Mouse (Mus musculus): Measurements from ENCODE around the gene Plet1.
A peak's percentile ranks its signal among the peaks of the same experiment; 100 is the strongest.

Gene Plet1

DNA sequence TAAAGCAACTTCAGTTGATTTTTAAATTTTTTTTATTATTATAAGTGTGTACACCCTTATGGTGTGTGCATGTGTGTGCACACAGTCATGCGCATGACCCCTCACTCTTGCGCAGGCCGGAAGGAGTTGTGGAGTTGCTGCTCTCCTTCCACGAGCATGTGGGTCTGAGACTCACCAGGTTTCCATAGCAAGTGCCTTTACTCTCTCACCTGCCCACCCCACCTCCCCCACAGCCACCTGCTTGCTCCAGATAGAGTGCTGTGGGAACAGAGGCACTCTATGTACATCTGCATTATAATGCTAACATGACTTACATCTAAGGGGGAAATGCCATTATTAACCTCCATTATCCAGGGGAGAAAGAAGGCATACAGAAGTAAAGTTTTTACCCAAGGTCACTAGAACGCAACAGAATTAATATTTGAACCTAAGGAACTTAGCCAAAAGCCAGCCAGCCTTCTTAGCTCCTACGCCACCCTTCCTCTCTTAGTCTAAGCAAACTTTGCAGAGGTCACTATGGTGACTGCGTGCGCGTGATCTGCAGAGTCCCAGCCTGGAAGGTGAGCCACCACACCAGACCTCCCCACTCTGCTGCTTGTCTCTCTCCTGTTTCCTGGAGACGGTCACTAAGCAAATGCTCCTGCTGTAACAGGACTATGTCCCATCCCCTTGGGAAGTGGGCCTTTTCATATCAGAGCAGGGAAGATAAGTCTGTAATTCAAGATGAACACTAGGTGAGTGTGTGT, 1.3 kb downstream of the Plet1 start:
- DNase-seq (ENCODE audit: low read depth, low spot score): no peak

DNA sequence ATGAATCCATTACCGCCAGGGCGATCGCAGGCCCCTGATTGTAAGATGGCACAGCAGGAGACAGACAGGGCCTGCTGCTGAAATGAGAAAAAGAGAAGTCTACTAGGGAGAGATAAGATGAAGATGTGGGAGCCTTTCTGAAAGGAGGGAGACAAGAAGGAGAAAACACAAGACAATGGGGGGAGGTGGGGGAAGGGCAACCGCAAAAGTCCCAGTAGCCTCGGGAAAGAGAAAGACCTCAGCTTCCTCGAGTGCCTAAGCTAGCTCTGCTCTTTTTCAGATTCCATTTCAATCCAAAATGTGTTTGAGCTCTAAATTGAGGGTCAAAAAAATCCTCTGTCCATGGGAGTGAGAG, 1.8 kb downstream of the Plet1 start:
- DNase-seq (ENCODE audit: low read depth, low spot score): no peak

DNA sequence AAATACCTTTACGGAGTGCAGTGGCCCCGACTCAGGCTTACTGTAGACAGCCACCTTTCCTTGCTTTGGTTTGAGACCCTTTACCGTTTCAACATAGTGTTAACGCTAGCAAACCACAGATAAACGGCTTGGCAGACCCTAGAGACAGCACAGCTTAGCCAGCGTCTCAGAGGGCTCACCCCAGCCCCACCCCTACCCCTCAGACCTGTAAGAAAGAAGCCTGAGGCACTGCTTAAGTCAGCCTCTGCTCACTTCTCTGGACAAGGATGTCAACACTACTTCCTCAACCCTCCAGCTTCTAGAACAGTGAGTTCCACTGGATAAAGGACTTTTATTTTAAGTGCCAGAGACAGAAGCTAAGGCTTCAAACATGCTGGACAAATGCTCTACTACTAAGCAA, 2.2 kb downstream of the Plet1 start:
- DNase-seq (ENCODE audit: low read depth, low spot score): no peak

DNA sequence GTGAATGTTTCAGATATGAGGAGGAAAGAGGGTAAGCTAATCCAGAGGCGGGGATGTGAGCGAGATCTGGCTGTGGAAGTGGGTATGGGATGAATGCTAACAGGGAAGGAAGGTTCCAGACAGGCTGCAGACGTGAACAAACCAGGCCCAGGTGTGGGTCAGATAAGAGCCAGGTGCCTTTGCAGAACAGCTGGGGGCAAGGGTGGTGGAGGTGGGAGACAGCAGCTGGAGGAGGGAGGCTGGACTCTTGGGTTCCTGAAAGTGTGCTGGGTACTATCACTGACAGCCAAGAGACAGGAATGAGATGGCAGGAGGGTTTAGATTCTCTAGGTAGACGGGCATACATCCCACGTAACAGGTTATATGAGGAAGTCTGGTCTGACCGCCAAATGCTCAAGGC, 2.8 kb downstream of the Plet1 start:
- no peak for DNase-seq (ENCODE audit: low read depth, low spot score)

DNA sequence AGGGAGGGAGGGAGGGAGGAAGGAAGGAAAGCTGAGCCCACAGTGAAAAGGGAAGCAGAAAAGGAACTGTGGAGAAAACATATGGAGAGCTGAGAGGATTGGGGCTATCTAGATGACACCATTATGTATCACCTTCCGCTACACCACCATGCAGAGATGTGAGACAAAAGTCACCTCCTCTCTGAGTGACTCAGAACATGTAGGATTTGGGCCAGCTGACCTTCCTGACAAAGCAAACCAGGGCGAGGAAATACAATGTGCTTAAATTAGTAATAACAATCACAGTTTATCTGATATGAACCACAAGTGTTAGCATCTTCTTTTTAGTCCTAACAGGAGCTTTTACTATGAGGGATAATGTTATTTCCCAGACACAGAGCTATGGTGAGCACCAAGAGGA, 3.2 kb downstream of the Plet1 start:
- DNase-seq (ENCODE audit: low read depth, low spot score): no peak

DNA sequence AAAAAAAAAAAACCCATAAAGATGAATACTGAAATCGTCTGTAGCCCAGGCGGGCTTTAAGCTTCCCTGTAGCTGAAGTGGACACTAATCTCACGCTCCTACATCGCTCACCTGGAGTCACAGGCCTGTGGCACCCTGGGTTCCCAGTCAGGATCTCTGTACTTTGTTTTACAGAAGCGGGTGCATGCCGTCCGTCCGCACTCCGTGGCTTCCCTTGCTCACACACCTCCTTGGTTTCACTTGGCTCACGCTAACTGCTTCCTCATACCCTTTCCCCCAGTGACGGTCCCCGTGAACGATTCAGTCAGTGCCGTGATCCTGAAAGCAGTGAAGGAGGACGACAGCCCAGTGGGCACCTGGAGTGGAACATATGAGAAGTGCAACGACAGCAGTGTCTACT, 4.5 kb downstream of the Plet1 start:
- no peak for DNase-seq (ENCODE audit: low read depth, low spot score)

DNA sequence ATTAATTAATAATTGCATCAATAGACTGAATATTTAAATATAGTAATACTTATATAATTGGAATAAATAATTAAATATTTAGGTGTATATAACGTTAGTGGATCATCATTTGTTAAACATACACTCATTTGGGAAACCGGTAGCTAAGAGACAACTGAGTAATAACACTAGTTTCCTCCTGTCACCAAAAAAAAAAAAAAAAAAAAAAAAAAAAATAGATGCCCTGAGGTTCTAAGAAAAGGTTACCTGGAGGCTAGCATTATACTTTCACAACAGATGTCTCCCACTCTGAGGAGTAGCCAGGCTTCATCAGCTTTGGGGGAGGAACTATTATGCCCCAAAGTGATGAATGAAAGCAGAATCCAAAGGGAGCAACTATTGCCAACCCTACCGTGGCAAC, 5.5 kb downstream of the Plet1 start:
- no peak for DNase-seq (ENCODE audit: low read depth, low spot score)

DNA sequence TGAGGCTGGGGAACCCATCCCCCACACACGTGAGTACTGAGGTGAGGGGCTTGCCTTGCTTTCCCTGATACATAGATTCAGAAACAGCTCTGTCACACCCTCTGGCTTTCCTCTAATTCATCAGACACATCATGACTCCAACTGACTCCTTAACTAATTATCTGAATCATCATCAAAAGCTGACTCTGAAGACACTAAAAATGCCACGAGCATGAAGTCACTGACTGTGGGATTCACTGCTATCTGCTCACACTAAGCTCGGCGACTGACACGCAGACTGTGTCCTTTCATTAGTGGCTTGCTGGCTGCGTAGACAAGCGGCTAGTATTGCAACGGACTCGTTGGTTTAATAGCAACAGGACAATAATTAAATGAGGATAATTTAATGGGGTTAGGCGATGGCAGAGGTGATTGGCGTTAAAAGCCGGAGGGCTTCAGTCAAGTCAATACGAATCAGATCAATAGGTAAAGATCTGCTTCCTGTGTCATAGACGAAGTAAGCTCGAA, 6.2 kb downstream of the Plet1 start:
- DNase-seq (ENCODE audit: low read depth, low spot score): no peak

DNA sequence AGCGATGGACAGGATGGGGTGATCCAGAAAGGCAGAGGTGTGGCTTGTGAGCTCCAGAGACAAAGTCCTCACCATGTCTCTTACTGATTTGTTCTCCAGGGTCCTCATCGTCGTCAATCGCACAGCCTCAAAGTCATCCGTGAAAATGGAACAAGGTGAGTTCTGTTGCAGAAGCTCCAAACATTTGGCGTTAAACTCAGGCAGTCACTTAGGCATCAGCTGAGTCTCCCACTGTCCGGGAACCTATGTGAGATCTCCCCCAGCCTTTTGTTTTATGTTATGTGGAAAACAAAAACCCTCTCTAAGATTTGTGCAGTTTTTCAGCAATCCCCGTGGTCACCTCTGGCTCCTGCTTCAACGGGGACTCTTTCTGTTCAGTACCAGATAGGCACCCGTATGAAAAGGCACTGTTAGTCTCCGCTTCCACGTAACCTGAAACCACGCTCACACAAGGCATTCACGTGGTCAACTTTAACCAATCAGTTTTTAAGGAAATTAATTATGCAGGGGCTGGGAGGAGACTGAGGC, 6.7 kb downstream of the Plet1 start:
- peak; percentile 80 for DNase-seq (ENCODE audit: low read depth, low spot score)

DNA sequence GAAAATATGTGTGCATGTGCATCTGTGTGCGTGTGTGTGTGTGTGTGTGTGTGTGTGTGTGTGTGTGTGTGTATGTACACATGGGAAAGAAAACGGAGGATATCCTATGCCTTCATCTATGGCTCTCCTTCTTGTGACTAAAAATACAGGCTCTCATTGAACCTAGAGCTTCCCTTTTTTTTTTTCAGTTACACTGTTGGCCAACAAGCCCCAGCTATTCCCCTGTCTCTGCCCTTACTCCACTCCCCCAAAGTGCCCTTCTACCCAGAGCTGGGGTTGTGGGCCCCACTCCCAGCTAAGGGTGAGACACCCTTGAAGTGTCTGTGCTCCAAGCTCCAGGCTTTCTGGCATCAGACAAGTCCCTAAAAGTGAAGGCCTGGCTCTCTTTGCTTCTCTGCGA, 8.6 kb downstream of the Plet1 start:
- DNase-seq (ENCODE audit: low read depth, low spot score): no peak

DNA sequence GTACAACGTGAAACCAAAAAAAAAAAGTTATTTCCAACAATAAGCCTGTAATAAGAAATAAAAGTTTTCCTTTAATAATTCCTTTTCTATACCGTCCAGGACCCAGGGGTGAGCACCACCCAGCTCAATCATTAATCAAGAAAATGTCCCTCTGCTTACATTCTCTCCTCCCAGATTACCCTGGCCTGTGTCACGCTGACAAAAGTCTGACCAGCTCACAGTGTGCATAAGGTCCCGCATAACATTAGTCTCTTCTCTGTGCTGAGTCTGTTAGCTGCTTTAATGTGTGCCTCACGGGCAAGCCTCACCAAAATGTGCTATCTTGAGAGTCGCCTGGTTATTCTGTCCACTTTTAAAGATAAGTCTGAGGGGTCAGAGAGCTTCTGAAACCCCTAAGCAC, 11.1 kb downstream of the Plet1 start:
- no peak for DNase-seq (ENCODE audit: low read depth, low spot score)

DNA sequence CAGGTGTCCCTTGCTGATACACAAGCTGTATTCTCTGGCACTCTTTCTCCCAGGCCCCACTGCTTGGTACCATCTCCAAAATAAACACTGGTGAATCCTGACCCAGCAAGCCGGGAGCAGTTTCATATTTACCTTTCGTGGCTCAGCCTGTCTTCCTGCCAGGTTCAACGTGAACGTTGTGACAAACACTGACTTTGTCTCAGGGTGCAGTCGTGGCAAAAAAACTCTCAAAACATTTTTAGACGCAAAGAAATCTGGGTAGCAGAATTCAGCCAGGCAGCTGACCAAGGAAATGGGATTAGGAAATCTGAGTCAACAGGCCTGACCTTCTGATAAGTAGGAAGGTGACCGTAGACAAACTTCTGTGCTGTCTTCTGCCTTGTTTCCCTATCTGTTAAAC, 13.2 kb downstream of the Plet1 start:
- no peak for DNase-seq (ENCODE audit: low read depth, low spot score)

DNA sequence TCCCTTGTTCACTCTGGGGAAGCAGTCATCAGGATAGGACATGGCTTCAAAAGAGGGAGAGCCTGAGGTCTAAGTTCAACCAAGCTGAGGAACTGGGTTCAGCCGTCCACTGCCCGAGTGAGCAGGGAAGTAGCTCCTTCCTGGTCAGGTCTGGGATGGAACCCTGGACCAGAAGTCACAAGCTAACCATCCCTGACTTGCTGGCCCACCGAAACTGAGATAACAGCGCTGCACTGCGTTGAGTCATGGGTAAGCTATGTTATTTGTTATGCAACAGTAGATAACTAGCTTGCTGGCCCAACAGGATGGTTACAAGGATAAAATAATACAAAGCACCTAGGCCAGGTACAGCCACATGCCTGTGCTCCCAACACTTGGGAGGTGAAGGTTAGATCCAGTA, 21.1 kb downstream of the Plet1 start:
- no peak for DNase-seq (ENCODE audit: low read depth, low spot score)

DNA sequence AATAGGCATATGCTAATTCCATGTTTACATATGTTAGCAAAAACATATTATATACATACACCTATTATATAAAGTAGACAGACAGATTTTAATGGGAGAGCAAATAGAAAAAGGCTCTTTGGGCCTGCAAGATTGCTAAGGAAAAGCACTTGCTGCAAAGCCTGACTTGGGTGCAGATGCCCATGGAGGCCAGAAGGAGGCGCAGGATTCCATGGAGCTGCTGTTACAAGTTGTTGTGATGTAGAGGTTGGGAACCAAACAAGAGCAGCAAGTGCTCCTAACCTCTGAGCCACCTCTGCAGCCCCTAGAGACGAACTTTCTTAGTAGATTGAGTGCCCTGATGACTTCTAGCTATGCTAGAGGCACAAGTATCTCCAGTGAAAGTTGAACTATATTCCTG, 24.5 kb downstream of the Plet1 start:
- DNase-seq (ENCODE audit: low read depth, low spot score): peak; percentile 49

DNA sequence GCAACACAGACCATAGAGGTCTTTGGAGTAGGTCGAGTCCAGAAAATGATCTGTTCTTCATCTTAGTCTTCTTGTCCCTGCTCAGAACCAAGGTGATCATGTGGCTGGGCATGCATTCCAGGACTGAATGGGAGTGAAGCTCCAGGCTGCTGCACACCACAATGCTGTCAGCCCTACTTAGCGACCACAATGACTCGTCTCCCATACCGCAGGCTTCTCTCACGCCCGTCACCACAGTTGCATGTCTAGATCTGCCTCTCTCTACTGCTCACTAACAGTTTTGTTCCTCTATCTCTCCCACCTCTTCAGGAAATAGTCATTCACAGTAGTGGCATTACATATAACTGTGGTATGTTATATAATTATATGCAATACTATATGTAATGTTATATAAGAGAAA, 26.4 kb downstream of the Plet1 start:
- no peak for DNase-seq (ENCODE audit: low read depth, low spot score)

DNA sequence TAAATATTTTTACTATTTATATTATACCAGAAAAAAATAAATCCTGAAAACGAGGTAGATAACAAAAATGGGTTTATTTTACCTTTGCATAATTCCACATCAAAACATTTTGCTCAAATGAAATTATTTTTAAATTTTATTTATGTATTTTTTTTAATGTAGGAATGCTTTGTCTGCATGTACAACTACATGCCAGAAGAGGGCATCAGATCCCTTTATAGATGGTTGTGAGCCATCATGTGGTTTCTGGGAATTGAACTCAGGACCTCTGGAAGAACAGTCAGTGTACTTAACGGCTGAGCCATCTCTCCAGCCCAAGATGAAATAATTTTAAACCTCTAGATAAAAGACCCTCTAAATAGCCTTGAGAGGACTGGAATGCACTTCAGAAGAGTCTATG, 27.2 kb downstream of the Plet1 start:
- no peak for DNase-seq (ENCODE audit: low read depth, low spot score)

DNA sequence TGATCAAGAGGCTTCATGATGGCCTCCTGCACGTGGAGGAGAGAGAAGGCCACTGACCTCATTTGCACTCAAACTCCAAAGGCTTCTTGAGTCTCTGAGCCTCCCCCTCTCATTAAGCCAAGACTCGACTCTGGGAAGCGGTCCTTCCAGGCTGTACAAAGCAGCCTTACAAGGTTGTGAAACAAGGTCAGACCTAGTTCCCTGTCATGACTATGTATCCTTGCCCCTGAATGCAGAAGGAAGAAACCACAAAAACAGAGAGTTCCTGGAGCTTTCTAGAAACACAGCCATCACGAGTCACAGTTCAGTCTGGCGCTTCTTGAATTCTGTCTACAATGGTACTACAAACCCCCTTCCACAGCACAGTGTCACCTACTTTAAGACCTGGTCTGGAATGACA, 28.2 kb downstream of the Plet1 start:
- DNase-seq (ENCODE audit: low read depth, low spot score): no peak

DNA sequence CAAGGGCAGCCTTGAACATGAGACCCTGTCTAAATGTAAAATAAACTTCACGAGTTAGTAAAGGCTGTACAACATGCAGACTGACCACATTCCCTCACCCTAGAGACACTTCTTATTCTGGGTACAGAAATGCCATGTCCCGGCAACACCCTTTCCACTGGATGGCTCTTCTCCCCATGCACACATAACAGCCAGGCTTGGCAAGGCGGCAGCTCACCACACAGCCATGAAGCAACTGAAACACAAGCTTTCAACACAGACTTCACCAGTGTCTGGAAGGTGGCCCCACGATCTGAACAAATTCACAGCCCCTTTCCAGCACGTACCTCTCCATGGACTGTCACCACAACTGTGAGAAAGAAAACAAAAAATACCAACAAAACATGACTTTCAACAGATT, 30.6 kb downstream of the Plet1 start:
- no peak for DNase-seq (ENCODE audit: low read depth, low spot score)

DNA sequence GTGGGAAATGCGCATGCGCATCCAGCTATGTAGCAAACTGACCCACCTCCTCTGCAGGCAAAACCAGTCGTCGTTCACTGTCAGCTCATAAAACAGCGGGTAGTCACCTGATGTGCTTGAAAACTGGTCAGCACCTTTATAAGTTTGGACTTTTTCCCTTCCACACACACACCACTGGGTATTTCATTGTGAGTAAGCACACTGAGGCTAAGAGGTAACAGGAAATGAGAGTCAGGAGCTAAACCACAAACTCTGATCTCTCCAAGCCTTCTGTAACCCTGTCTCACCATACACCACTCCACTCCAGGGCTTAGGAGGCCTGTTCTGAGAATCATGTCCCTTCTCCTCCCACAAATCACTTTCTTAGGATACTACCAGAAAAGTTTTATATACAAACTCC, 31.3 kb downstream of the Plet1 start:
- DNase-seq (ENCODE audit: low read depth, low spot score): no peak

DNA sequence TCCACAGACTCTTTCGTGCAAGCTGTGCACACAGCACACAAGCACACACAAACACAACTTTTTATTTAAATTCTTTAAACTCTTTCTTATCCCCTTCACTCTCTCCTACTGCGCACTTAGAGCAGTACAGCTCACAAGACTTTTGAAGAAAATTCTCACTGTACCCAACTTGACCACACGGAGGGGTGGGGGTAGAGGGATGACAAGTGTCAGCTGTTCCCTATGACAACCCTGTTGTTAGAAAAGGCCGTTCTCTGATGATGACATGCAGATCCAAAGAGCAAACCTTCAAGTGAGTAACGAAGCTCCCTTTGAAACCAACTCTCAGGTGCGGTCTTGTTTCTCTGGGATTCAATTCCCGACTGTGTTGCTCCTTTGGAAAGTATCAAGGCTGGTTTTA, 33.5 kb downstream of the Plet1 start:
- no peak for DNase-seq (ENCODE audit: low read depth, low spot score)

DNA sequence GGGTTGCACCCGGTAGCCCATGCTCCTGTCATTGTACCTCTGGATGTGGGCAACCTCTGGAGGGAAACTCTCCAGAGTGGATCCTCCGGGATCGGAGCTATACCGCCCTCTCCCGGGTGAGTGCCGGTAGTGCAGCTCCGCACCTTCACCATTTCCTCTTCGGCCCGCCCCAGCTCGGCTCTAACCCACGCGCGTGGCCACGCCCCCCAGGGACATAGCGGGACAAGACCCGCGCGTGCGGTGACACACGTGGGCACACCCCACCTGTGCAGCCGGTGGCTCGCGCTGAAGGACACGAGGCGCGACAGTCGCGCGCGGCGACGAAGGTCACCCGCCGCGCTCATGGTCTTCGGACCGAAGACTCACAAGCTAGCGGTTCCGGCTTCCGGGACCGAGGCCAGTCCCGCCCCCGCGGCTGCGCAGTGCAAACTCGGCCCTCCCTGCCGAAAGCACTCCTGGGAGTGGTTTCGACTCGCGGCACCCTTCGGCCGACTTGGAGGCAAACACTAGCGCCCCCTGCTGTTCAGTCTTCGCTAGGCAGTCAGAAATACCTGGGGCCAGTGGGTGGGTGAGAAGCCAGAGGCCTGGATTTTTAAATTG, 34.1 kb downstream of the Plet1 start, which contains the start of gene Pts:
Gene Pts (minus strand): TSS at position 432 of the 600 bp plus-strand sequence.
- peak; percentile 98 for DNase-seq (ENCODE audit: low read depth, low spot score)

DNA sequence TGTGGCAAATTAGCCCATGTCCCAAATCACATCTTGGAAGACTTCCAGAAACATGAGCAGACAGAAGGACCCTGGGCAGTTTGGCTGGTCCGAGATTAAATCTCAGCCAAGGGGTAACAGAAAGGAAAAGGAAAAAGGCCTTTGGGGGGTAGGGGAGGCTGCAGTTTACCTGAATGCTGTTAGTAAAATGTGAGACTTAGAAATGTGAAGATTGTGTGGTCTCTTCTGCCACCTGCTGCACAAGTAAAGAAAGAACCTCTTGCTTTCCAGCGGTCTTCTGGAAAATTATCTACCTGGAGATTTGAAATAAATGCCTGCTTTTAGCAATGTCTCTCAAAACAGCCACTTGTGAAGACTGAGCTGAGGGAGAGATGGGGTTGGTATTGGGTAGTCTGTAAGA, 36.6 kb downstream of the Plet1 start:
- DNase-seq (ENCODE audit: low read depth, low spot score): peak; percentile 10

DNA sequence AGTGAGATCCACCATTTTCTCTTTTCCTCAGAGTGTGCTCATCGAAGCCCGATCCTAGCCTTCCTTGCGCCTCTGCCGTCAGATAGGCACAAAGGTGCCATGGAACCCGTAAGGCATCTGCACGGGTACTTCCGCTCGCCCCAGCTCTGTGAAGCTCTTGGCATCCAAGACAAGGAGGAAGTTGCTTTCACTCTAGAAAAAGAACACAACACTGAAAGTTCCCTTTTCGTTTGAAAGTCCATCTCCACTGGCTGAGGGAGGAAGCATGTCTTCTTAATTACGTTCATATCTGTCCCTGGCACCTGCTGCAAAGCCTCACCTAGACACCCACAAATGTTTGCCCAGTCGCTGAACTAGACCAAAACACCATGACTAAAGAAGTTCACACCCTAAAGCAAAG, 39.0 kb downstream of the Plet1 start:
- DNase-seq (ENCODE audit: low read depth, low spot score): no peak
